Mouse (Mus musculus) bone marrow, adult 2 months (tissue): Measurements from ENCODE around the gene Cyp3a13. TPM values are rescaled to one million over a fixed set of nuclear protein-coding genes. Genes with fewer than 3 reads are reported as not detected.
"Not testable (repeated sequence)": the region's sequence is repeated elsewhere in the genome, so short reads cannot be mapped to it uniquely, and the experiment has no call there.

ENCODE experiments used
- H3K27ac ChIP-seq: fragments of 200-500 bp; 2 replicates; pipeline ENCODE4 v1.5.1; 2012; ENCODE audit warnings: low read depth, mild to moderate bottlenecking, control low read depth, inconsistent platforms, low read length; ENCODE audit not compliant: control insufficient read depth, poor library complexity, insufficient read depth
- H3K4me1 ChIP-seq: fragments of 200-500 bp; 2 replicates; pipeline ENCODE4 v1.6.1; 2011; ENCODE audit warnings: low read length; ENCODE audit not compliant: control insufficient read depth, insufficient read depth
- H3K4me3 ChIP-seq: fragments of 200-500 bp; replicated peaks from 2 replicates; pipeline ENCODE3; 2011; ENCODE audit warnings: mild to moderate bottlenecking, low read depth, low read length, control low read depth; ENCODE audit not compliant: control insufficient read depth
- CTCF ChIP-seq: fragments of 200-500 bp; IDR thresholded peaks from 2 replicates; pipeline ENCODE4 v1.5.1; 2011; ENCODE audit warnings: low read length, control low read depth; ENCODE audit not compliant: control insufficient read depth, insufficient read depth
- POLR2A ChIP-seq: fragments of 200-500 bp; IDR thresholded peaks from 2 replicates; pipeline ENCODE4 v1.6.1; 2011; ENCODE audit warnings: low read depth, mild to moderate bottlenecking, control low read depth, low read length, borderline replicate concordance; ENCODE audit not compliant: control insufficient read depth
- WGBS: fragments of 180-500 bp; shearing (Covaris S2); methylation state at CpG from one replicate; pipeline ENCODE4 v1.1.7; 2018; 5-methylcytosine and 5-hydroxymethylcytosine counted together
- polyA plus RNA-seq: library from polyadenylated mRNA; stranded (reverse); fragments of >200 nt; gene quantifications from 2 replicates; pipeline ENCODE4 v1.2.4, GENCODE M21; 2011; ENCODE audit warnings: low replicate concordance; ENCODE audit not compliant: missing spikeins, insufficient read depth, insufficient read length

Cyp3a13 gene
- polyA plus RNA-seq, 1 experiment, result not detected

- no peak for TF ChIP-seq POLR2A
- WGBS, result 86% methylated on average over 2 of the region's 2 CpGs
- Histone ChIP-seq H3K4me3 (no peak overlapping the region), H3K4me1 (no peaks in the 10 kb centered on the region), H3K27ac (no peak overlapping the region)
Observed at GRCm38 (mm10) chr5:137936486-137936885, 15.1 kb upstream of the Cyp3a13 start.

DNA sequence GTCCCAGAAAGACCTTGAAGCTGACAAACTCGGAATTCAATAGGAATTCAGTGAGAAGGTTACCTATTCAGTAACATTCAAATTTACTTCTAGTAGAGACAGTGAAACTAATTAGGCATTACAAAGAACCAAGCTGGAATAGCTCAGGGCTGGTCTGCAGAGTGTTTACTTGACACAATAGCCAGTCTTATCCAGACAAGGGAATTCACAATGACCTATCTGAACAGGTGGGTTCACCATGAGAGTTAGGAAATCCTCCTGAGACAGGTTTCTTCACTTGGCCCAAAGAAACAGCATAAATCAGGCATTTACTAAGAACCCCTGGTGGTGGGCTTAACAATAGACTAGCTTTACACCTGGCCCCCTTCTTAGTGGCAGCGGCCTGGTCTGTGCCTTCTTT, 12.5 kb upstream of the Cyp3a13 start:
- H3K4me1 ChIP-seq, H3K27ac ChIP-seq, H3K4me3 ChIP-seq: not testable (repeated sequence)
- WGBS, result 68% methylated on average over 2 of the region's 2 CpGs

GRCm38 (mm10) chr5:137928439-137928838, 7.0 kb upstream of the Cyp3a13 start:
- H3K4me1 ChIP-seq, result no peaks in the 10 kb centered on the region
- no peak overlapping the region for H3K4me3 ChIP-seq
- no peak overlapping the region for H3K27ac ChIP-seq
- TF ChIP-seq CTCF (no peak), POLR2A (no peak)
- 78% methylated on average over 11 of the region's 11 CpGs for WGBS

- H3K27ac ChIP-seq, result no peak overlapping the region
- no peak overlapping the region for H3K4me3 ChIP-seq
- TF ChIP-seq CTCF, result no peak
- TF ChIP-seq POLR2A, result no peak
- H3K4me1 ChIP-seq, result no peaks in the 10 kb centered on the region
Observed at GRCm38 (mm10) chr5:137922171-137922570, 752 bp upstream of the Cyp3a13 start.

DNA sequence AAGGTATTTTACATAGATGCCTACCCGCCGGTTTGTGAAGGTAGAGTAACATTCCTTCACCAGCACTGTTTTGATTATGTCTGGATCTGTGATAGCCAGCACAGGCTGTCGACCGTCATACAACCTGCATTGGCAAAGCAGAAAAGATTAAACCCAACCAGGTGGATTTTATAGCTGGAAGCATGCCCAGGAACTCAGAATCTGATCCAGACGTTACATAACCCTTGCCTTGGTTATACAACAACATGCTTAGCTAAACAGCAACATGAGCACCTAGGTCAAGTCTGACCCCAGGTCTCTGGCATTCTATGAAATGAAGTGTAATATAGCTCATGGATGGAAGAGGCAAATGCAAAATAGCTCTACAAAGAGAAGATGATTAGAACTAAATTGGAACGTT, 5.9 kb downstream of the Cyp3a13 start:
- 72% methylated on average over 6 of the region's 6 CpGs for WGBS

GRCm38 (mm10) chr5:137914508-137914907, 6.9 kb downstream of the Cyp3a13 start:
- Histone ChIP-seq H3K4me1 (no peaks in the 10 kb centered on the region), H3K4me3 (no peak overlapping the region), H3K27ac (no peak overlapping the region)
- TF ChIP-seq POLR2A (no peak), CTCF (no peak)

More for the DNA sequence above, 5.9 kb downstream of the Cyp3a13 start:
- no peak overlapping the region for H3K4me3 ChIP-seq
- TF ChIP-seq POLR2A, result no peak
- TF ChIP-seq CTCF, result no peak
- no peak overlapping the region for H3K27ac ChIP-seq
- H3K4me1 ChIP-seq, result no peaks in the 10 kb centered on the region

DNA sequence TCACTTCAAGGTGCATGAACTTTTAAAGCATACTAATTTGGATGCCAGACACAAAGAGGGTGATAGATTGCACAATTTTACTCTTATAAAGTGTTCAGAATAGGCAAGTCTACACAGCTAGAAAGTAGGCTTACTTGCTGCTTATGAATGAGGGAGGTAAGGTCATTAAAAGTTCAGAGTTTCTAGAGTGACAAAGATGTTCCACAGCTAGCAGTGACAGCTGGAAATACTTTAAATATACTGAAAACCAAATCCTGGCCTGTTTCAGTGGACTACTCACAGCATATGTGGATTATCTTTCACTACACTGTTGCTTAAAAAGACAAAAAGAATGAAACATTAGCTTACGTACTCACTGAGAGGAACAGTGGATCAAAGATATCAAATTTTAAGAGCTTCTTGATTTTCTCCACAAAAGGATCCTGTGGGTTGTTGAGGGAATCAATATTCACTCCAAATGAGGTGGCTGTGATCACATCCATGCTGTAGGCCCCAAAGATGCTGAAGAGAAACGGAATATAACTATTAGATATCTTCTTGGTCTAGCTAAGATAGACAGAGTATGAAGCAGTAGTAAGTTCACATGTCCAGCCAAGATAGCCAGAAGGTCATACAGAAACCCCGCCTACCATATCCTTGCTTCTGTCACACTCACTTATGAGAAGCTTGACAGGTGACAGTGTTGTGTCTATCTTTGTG, 11.7 kb downstream of the Cyp3a13 start:
- WGBS, result 80% methylated on average over 3 of the region's 3 CpGs
- H3K27ac ChIP-seq, result no peak overlapping the region
- H3K4me1 ChIP-seq, result no peaks in the 10 kb centered on the region
- H3K4me3 ChIP-seq, result no peak overlapping the region
- TF ChIP-seq POLR2A, result no peak
- TF ChIP-seq CTCF, result no peak

- no peak overlapping the region for H3K27ac ChIP-seq
- no peak overlapping the region for H3K4me3 ChIP-seq
- no peaks in the 10 kb centered on the region for H3K4me1 ChIP-seq
- TF ChIP-seq CTCF (no peak), POLR2A (no peak)
- WGBS, result 18% methylated on average over 1 of the region's 1 CpGs
Observed at GRCm38 (mm10) chr5:137897812-137898211, 23.6 kb downstream of the Cyp3a13 start.

- 51% methylated on average over 1 of the region's 1 CpGs for WGBS
- no peaks in the 10 kb centered on the region for H3K4me1 ChIP-seq
- no peak overlapping the region for H3K4me3 ChIP-seq
- TF ChIP-seq POLR2A (no peak), CTCF (peak; percentile 41)
- H3K27ac ChIP-seq, result no peak overlapping the region
Observed at GRCm38 (mm10) chr5:137892954-137893353, 28.5 kb downstream of the Cyp3a13 start.
